Mouse (Mus musculus) small intestine, adult 2 months (tissue): ENCODE results near the gene Apoa5. TPM values are rescaled to one million over a fixed set of nuclear protein-coding genes. Genes with fewer than 3 reads are reported as not detected.
"Not testable (repeated sequence)": the region's sequence is repeated elsewhere in the genome, so short reads cannot be mapped to it uniquely, and the experiment has no call there.

Experiments used
- H3K27ac ChIP-seq: fragments of 200-500 bp; 2 replicates; pipeline ENCODE4 v1.5.1; 2012; ENCODE audit warnings: low read depth, low read length, control low read depth, inconsistent platforms; ENCODE audit not compliant: insufficient read depth
- H3K27me3 ChIP-seq: fragments of 200-500 bp; 2 replicates; pipeline ENCODE4 v1.6.1; 2012; ENCODE audit warnings: mild to moderate bottlenecking, moderate library complexity, low read length, inconsistent platforms; ENCODE audit not compliant: control insufficient read depth, insufficient read depth
- H3K36me3 ChIP-seq: fragments of 200-500 bp; 2 replicates; pipeline ENCODE4 v1.6.1; 2012; ENCODE audit warnings: mild to moderate bottlenecking, low read length, control low read depth, inconsistent platforms; ENCODE audit not compliant: control insufficient read depth, insufficient read depth
- H3K4me1 ChIP-seq: fragments of 200-500 bp; 2 replicates; pipeline ENCODE4 v1.6.1; 2012; ENCODE audit warnings: low read length, inconsistent platforms, mixed read lengths; ENCODE audit not compliant: control insufficient read depth, insufficient read depth, insufficient read length
- H3K4me3 ChIP-seq: fragments of 200-500 bp; 2 replicates; pipeline ENCODE4 v1.5.1; 2012; ENCODE audit warnings: low read depth, mild to moderate bottlenecking, control low read depth, inconsistent platforms, low read length, moderate library complexity
- CTCF ChIP-seq: fragments of 200-500 bp; IDR thresholded peaks from 2 replicates; pipeline ENCODE4 v1.5.1; 2012; ENCODE audit warnings: low read depth, mild to moderate bottlenecking, control low read depth, inconsistent platforms, low read length, moderate library complexity, mixed read lengths; ENCODE audit not compliant: insufficient replicate concordance, insufficient read length; ENCODE audit errors: extremely low read depth
- POLR2A ChIP-seq: fragments of 200-500 bp; IDR thresholded peaks from 2 replicates; pipeline ENCODE4 v1.6.1; 2012; ENCODE audit warnings: low read depth, mild to moderate bottlenecking, control low read depth, inconsistent platforms, low read length, moderate library complexity
- WGBS: fragments of 180-500 bp; shearing (Covaris S2); methylation state at CpG from one replicate; pipeline ENCODE4 v1.1.7; 2018; 5-methylcytosine and 5-hydroxymethylcytosine counted together
- polyA plus RNA-seq: library from polyadenylated mRNA; depleted of rRNA; stranded (reverse); fragments of >200 nt; gene quantifications from 2 replicates; pipeline ENCODE4 v1.2.3, GENCODE M21; 2012; rRNA removed

The Apoa5 gene
- polyA plus RNA-seq, 1 experiment: 1.1 TPM

GRCm38 (mm10) chr9:46316909-46317308 lies 48.5 kb downstream of the Apoa5 start:
- no peak overlapping the region for H3K27ac ChIP-seq
- no peaks in the 10 kb centered on the region for H3K27me3 ChIP-seq
- no peak overlapping the region for H3K4me3 ChIP-seq
- 79% methylated on average over 8 of the region's 8 CpGs for WGBS
- no peaks in the 10 kb centered on the region for H3K4me1 ChIP-seq
- TF ChIP-seq CTCF (no peak), POLR2A (no peak)
- H3K36me3 ChIP-seq: no peaks in the 10 kb centered on the region

GRCm38 (mm10) chr9:46317957-46318356 lies 49.5 kb downstream of the Apoa5 start:
- H3K4me3 ChIP-seq: no peak overlapping the region
- no peak overlapping the region for H3K27ac ChIP-seq
- H3K27me3 ChIP-seq: no peaks in the 10 kb centered on the region
- 85% methylated on average over 3 of the region's 3 CpGs for WGBS
- H3K4me1 ChIP-seq: no peaks in the 10 kb centered on the region
- H3K36me3 ChIP-seq: no peaks in the 10 kb centered on the region
- TF ChIP-seq CTCF (no peak), POLR2A (no peak)

GRCm38 (mm10) chr9:46319886-46320285 lies 51.5 kb downstream of the Apoa5 start, which contains the start of gene 4931429L15Rik:
Gene 4931429L15Rik (minus strand): TSS chr9:46319986.
- H3K27ac ChIP-seq, H3K27me3 ChIP-seq, H3K4me3 ChIP-seq, H3K4me1 ChIP-seq, H3K36me3 ChIP-seq: not testable (repeated sequence)
- WGBS: 78% methylated on average over 6 of the region's 6 CpGs

GRCm38 (mm10) chr9:46320461-46320860 lies 52.0 kb downstream of the Apoa5 start:
- no peaks in the 10 kb centered on the region for H3K4me1 ChIP-seq
- no peak overlapping the region for H3K4me3 ChIP-seq
- no peaks in the 10 kb centered on the region for H3K27me3 ChIP-seq
- 84% methylated on average over 2 of the region's 2 CpGs for WGBS
- H3K36me3 ChIP-seq: no peaks in the 10 kb centered on the region
- H3K27ac ChIP-seq: no peak overlapping the region
- no peak for TF ChIP-seq POLR2A
- TF ChIP-seq CTCF: no peak

Other genes with a start within 250 kb of the Apoa5 start
- 3,178 and 15,923 TPM in 2 replicates for gene Apoa1, start 40.1 kb upstream of the Apoa5 start, polyA plus RNA-seq
- 1,107 and 4,906 TPM in 2 replicates for gene Apoc3, start 33.0 kb upstream of the Apoa5 start, polyA plus RNA-seq
- 2,388 and 5,196 TPM in 2 replicates for gene Apoa4, start 27.9 kb upstream of the Apoa5 start, polyA plus RNA-seq
- gene Zpr1, start 4.4 kb downstream of the Apoa5 start, polyA plus RNA-seq: 6.4 and 11.2 TPM in 2 replicates
- gene Bud13, start 14.4 kb downstream of the Apoa5 start, polyA plus RNA-seq: 4.1 and 7.0 TPM in 2 replicates
- gene 4931429L15Rik, start 51.4 kb downstream of the Apoa5 start, polyA plus RNA-seq: not detected in 2 replicates